Mouse (Mus musculus): ENCODE measurements around the gene Naa38.

Gene Naa38

DNA sequence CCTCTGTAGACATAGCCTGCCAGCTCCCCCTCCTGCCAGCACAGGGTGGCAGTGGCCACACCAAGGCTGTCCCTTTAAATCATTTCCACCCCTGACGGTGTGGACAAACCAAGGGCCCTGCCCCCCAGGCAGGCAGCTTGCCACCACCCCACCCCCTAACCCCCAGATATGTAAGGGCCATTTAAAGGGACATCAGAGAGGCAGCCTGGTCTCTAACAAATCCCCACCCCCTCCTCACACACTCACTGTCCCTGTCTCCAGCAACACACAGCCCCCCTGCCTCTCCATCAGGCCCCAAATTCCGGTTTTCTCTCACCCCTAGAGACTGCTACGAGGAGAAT lies 20.0 kb downstream of the Naa38 start:
- DNase-seq: no peak

DNA sequence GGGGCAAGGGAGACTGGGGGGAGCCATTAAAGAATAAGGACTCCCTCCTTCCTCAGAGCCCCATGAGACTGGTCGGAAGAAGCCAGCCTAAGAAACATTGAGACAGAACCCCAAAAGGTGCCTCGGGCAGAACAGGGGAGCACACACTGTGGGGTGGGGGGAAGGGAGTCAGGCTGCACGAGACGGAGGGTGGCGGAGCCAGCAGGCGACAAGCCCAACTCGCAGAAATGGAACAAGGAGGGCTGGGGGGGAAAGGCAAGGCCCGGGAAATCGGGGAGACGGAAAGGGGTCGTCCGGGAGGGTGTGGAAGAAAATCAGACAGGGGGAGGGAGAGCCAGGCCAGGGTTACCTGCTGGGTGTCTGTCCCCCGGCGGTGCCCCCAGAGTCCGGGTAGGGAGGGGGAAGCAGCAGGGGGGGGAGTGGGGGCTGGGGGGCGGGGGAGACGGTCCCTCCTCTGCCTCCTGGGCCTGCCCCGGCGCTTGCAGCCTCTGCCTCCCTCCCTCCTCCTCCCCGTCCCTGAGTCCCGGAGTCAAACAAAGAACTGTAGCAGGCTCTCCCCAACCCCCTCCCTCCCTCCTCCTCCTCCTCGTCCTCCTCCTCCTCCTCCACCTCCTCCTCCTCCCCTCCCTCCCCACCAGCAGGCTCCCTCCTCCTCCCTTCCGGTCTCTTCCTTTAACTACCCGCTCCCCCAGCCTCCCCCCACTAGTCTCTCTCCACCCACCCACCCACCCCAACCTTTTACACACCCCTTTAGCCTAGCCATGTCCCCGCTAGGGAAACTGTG lies 20.6 kb downstream of the Naa38 start:
- no peak for DNase-seq

DNA sequence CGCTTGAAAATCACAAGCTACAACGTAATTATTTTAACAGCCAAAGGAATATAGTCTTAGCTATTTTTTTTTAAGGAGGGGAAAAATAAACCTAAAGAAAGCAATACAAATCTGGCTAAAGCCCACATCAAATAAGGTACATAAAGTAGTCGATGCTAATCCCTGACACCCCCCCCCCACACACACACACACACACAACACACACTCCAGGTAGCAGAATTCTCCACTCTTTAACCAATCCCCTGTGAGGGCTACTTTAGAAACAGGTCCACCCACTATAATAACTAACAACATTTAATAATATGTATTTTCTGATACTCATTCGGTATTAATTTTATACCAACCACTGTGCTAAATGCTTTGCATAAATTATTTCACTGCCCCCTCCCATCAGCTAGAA lies 21.2 kb downstream of the Naa38 start:
- no peak for DNase-seq

DNA sequence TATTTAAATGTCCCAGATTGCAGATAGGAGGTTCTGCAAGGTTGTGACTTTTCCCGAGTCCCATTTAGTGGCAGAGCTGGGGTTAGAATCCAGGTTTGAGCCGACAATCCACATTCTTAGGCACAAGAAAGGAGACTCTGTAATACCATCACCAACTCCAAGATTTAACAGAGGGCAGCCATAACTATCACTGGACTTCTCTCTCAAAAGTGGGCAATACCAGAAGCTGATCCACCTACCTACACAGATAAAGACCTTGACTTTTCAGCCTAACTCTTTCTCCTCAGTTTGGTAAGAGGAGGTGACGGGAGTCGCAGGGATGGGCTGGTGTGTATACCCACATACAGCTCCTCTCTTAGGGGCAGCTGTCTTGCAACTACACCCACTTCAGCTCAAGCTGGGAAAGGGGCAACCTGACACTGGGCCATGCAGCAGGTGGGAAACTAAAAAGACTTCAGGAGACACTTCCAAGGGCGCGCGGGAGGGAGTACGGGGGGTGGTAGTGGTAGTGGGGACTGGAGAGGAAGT lies 21.7 kb downstream of the Naa38 start:
- no peak for DNase-seq

DNA sequence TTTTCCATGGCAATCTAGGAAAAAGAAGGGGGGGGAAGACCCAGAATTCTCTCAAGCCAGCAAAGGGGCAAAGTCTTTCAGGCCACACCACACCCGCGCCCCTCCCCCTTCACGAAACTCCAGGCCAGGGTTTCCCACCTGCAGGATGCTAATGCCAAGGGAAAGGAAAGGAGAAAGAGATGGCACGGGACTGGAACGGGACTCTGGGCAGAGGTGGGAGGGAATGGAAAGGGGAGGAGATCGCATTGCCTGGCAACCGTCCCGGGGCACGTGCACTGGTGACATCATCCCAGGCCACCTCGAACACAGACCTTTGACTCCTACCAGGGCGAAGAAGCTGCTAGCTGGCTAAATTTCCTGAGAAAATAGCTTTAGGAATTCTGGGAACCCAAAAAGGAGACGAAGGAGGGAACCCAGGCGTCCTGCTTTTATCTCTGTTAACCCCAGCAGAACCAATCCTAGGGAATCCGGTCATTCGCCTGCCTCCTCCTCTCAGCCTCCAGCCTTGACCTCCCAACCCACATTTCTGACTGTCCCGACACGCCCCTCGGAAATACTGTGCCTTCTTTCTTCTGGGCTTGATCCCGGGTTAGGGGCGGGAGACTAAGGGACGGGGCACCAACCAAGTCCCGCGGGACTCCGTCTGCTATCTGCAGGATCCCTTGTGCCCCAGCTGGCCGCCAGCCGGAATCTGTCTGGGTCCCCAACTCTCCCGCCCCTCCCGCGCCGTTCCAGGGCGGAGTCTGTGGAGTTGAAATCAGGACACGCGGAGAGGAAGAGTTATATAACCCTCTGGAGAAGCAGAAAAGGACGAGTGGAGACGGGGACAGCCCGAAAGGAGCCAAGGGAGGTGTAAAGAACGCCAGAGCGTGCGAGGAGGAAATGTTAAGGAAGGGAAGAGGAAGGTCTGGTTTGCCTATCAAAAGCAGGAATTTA lies 22.4 kb downstream of the Naa38 start:
- DNase-seq: peak; percentile 92

DNA sequence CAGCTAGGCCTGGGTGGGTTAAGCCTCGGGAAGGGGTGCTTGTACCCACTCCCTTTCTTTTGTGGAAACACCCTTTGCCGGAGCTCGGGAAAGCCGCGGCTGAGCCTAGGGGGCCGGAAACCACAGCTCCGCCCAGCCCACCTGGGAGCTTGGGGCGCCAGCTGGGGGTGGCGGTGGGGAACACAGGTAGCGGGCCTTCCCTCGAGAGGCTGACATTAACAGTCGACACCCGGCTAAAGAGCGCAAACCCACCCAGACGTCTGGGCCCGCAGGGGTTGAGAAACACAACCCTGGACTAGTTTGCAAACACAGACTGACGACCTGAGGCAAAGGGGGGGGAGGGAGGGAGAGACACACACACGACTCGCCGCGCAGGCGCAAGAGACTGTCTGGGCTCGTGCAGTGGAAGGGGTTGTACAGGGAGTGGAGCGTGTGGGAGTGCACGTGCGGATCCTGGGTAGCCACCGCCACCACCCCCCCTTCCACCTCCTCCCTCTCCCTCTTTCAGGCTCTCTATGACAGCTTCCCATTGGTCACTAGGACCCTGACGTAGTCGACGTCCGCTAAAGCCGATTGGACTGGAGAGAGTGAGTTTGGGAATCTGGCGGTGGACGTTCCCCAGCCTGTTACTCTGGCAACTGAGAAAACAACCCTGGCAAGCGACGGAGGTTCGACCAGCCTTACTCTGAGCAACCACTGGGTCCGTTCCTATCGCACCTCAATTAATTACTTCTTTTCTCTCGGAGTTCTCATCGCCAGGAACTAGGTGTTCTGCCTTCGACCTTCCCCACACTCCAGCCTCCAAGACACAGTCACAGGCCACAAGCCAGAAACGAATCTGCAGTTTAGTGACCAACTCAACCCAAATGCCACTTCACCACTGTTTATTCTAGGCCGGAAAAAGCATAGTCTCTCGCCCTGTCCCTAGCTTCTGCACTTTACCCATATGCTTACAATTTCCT lies 23.5 kb downstream of the Naa38 start:
- DNase-seq: peak; percentile 94

DNA sequence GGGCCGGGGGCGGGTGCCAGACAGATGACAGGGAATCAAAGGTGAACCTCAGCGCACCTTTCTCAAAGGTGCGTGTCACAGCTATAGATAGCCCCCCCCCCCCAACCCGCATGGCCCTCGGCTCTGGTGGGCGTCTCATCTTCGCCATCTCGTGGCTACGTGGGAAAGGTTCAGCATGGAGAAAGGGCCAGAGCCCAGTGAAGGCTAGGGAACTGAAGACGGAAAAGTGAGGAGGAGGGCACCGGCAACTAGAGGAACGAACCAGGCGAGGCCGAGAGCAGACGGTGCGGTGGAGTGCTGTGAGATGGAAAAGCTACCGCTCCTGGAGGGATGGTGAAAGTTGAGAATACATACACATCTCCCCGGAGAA lies 24.1 kb downstream of the Naa38 start:
- DNase-seq: no peak

DNA sequence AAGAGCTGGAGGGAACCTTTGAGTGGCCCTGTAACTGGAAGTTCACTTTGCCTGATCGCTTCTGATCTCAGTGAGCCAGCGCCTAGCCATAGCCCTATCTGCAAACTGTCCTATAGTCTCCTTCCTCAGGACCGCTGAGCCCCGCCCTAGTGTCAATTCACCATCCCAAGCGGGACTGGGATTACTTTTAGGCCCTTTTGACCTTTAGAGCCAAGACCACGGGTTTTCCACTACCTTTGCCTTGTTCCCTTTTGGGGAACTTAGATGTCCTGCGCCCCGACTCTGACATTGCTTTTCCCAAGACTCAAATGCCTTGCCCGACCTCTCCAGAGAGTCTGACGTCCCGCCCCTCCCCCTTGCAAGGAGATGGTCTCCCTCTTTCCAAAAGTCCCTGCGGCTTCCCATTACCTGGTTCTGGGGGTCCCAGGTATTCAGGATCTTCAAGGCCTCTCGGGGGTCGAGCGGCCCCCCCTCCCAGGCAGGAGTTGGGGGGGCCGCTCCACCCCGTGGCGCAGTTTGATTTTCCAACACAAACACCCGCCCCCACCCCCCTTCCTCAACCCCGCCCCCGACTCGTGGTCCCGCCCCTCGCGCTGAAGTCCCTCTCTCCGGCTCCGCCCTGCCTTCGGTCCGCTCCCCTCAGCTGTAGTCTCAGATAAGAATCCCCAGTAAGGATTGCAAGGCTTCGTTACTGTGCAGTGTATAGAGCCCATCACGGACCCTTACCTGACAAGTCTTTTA lies 24.7 kb downstream of the Naa38 start:
- DNase-seq: no peak

DNA sequence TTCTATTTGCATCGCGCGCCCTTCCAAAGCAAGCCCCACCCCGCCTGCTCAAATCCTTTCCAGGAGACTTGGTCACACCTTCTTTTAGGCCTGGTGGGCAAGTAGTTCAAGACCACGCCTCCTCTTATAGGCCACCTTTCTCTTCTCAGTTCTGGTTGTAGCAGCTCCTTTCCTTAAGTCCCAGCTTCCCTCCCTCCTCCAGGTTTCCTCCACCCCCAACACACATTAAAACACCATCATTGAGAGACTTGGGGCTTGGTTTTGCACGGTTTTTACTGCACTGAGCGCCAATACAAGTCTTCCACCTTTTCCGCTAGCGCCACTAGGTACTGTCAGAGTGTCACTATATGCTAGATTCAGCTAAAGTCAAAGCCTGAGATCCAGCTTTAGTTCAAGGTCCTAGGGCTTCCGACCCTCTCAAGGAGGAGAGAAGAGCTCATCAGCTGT lies 25.3 kb downstream of the Naa38 start:
- DNase-seq: no peak

DNA sequence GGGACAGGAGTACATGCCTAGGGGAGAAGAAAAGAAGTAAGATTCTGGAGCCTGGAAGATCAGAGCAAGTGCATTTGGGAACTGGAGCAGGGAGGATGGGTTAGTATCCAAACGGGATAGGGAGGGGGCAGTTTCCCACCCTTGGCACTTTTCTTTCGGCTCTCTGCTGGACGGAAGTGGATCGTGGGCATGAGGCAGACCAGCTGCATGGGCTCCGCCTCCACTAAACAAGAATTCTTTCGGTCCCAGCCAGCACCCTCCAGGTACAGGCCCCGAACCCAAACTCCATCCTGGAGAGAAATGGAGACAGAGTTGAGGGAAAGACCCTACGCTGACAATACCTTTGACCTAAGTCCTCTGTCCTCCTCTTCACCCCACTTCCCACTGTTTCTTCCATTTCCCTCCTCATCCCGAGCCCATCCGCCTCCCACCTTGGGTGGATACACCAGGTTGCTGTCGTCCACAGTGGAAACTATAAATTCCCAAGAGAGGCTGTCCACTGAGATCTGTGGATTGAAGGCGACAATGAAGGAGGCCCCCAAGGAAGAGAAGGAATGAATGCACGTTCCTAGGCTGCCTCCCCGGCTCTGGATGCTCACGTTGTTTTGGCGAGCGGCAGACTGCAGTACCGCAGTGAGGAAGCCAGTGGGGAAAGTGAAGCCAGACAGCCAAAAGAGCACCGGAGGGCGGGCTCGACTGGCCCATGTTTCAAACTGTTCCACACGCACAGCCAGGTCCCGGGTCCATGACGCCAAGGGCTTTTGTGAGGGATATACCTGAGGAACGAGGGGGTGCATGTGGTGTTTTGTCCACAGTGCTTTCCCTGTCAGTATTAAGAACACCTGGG lies 26.1 kb downstream of the Naa38 start:
- DNase-seq: no peak

DNA sequence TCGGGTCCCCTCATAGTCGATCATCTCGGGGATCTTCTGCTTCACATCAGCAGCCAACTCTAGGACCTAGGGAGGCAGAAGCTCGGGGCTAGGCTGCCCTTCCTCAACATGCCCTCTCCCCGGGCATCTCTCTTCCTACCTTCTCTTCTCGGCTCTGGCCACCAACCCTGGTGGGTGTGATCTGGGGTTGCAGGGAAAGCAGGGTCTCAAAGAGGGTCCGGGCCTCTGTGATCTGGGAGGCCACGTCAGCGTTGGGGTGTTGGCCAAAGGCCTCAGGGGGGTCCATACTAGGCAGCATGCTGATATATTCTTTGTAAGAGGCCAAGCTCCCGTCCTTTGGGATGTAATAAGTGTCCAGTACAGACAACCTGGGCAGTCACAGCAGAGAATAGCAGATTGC lies 27.6 kb downstream of the Naa38 start:
- no peak for DNase-seq

DNA sequence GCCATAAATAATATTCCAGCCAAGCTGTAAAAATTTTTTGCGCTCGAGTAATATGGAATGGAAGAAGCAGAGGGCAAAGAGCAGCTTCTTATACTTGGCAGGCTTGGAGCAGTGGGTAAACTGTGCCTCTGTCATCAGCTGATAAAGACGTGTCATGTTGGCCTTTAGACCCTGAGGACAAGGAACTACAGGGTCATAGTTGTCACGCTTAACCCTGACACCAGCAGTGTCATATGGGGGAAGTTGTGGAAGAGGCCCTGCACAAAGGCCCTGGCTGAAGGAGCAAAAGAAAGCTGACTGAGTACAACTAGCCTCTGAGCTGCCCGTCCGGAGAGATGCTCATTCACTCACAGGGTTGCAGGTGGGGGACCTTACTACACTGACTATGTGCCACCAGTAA lies 28.6 kb downstream of the Naa38 start:
- DNase-seq: no peak

DNA sequence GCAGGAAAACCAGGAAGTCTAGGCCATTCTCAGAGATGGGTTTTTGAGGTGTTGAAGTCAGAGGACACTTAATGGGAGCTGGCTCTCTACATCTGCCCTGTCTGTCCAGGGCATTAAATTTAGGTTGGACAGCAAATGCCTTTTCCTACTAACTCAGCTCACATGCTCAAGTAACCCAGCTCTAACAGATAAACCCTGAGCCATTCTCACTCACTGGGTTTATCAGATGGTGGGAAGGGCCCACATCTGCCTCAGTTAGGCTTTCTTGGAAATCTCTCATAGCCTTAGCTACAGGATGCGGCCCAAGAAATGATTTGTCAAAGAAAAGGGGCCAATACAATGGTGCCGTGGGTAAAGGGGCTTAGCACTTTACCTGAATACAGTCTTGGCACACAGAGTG lies 31.0 kb downstream of the Naa38 start:
- DNase-seq: no peak

DNA sequence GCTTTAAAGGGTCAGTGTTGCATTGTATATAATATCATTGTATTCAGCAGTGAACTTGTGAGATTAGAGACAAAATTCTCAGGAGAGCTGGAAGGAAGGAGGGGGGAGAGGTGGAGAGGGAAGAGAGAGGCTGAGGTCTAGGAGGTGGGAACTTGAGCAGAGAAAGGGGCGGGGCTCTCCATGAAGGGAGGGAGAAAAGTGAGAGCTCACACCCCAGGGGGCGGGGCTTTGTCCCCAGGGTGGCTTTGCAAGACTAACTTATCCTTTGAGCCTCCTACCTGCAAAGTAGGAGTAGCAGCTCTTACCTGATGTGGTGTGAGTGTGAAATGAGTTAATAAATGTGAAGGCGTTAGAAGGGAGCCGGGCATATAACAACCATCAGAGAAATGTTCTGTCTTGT lies 33.5 kb downstream of the Naa38 start:
- DNase-seq: no peak

DNA sequence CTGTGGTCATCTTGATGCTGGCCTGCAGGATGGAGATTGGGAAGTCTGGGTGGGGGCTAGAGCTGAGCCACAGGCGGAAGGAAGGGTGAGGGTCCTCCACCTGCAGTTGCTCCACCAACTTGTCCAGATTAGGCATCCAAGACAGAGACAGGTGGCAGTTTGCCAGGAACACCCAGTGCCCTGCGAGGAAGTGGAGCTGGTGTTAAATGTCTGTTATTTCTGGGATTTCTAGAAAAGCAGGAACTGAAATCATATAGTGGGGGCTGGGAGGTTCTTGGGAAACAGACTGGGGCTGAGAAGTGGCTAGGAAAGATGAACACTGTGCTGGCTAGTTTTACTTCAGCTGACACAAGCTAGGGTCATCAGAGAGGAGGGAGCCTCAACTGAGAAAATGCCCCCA lies 34.0 kb downstream of the Naa38 start:
- no peak for DNase-seq

DNA sequence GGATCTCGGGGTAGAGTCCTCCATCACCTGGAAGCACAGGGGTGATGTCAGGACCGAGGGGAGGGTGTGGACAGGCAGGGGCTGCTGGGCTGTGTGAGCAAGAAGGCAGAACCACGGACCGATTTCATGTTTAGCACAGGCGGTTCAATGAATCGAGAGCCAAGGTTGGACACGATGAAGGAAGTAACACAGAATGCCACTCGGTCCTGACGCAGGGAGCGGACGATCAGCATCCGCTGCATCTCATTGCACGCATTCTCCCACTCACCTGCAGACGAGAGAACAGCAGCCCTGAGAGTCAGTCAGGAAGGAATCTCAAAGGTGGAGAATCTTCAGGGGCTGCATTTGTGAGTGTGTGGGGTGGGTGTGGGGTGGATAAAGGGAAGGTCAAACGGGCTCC lies 35.3 kb downstream of the Naa38 start:
- DNase-seq: no peak

DNA sequence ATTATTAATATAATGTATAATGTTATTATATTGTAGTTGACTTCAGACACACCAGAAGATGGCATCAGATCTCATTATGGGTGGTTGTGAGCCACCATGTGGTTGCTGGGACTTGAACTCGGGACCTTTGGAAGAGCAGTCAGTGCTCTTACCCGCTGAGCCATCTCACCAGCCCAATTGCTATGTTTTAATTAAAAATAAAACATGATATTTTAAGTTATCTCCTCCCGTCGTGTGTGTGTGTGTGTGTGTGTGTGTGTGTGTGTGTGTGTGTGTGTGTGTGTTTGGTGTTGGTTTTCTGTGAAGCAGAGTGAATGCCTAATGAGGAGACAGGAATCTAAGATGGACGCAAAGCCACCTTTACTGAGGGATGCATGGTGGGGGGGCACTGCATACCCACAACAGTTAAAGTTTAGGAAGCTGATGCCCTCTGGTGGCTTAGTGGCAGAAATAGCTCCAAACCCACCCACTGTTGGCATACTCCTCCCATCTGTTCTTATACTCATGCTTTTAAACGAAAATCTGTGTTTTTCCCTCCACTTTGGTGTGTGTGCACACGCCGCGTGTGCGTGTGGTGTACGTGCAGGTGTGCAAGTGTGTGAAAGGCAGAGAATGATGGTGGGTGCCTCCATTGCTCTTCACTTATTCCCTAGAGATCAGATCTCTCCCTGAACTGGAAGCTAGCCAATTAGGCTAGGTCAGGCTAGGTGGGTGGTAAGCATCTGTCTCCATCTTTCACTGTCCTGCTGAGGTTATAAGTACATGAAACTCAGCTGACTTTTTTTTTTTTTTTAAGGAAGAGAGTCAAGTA lies 36.7 kb downstream of the Naa38 start:
- peak; percentile 81 for DNase-seq

DNA sequence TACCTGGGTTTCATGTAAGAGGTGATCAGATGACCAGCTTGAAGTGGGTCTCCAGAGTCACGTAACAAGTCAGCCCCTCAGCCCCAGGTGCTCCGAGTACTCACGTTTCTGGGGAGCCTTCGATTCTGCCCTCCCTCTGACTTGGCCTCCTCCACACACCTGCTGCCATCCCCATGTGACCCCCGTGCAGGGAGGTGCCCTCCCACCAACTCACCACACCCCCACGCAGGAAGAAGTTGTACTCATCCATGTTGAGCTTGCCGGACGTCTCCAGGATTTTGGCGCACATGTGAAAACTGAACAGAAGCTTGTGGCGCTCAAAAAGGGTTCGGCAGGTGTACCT lies 37.3 kb downstream of the Naa38 start:
- no peak for DNase-seq

DNA sequence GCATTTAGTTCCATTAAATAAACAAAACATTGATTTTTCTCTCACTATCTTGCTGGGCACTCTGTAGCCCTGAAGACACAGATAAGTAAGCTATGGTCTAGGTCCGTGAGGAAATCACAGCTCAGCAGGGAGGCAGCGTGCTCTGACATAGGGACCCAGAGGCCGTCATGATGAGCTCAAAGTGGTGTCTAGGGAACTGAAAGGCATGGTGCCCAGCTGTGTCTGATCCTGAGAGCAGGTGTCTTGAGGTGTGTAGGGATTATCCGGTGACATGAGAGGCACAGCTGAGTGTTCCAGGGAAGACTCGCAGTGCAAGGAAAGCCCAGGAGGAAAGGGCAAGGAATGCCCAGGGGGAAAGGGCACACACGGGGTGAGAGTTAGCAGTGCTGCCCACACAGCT lies 37.9 kb downstream of the Naa38 start:
- DNase-seq: no peak

DNA sequence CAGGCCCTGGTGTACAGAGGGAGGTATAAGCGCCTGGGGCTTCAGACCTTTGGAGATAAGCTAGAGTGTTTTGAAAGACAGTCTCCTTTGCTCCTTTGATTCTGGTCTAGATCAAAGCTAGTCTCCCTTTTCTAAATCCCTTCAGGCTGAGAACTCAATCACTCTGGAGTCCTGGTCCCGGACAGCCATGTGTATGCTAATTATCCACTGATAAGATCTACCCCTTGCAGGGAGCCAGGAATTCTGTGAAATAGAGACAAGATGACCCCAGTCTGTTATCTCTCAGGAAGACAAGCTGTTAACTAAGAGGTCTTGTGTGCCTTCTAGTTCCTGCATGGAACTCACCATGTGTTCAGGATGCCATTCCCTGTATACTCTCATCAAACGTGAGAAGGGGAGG lies 42.0 kb downstream of the Naa38 start:
- no peak for DNase-seq
